Mouse (Mus musculus): ENCODE measurements around the gene Uox.

Uox gene

DNA sequence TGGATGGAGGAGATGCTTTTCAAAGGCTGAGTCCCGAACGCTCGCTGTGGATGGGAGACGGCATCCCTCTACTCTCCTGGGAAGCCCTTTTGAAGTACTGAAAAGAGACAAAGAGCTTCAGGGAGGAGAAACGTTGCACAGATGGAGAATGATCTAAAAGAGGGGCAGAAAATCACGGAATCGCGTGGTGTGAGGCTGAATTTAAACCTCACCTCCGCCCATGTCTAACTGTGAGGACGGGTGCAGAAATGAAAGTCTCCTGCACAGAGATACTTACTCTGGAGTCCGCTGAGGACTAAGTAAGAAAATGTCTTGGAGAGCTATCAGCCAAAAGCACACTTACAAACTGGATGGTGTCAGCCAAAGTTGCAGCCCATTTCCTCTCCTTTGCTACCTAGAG is 51.7 kb downstream of the Uox start:
- no peak for DNase-seq (ENCODE audit: low read depth, low spot score)

DNA sequence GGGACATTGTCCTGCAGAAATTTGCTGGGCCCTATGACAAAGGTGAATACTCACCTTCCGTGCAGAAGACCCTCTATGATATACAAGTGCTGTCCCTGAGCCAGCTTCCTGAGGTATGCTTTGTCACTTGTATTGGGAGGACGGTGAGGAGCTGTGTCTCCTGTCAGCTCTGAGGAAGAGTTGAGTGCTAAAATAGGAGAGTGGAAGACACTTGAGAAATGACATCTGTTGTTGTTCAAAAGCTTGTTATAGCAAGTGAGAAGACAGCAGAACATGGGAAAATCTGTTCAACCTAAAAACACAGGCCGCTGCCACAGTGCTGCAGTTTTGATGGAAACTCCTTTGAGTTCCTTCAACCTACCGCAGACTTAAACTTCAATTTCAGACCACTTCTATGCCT is 55.5 kb downstream of the Uox start:
- DNase-seq (ENCODE audit: low read depth, low spot score) = no peak

DNA sequence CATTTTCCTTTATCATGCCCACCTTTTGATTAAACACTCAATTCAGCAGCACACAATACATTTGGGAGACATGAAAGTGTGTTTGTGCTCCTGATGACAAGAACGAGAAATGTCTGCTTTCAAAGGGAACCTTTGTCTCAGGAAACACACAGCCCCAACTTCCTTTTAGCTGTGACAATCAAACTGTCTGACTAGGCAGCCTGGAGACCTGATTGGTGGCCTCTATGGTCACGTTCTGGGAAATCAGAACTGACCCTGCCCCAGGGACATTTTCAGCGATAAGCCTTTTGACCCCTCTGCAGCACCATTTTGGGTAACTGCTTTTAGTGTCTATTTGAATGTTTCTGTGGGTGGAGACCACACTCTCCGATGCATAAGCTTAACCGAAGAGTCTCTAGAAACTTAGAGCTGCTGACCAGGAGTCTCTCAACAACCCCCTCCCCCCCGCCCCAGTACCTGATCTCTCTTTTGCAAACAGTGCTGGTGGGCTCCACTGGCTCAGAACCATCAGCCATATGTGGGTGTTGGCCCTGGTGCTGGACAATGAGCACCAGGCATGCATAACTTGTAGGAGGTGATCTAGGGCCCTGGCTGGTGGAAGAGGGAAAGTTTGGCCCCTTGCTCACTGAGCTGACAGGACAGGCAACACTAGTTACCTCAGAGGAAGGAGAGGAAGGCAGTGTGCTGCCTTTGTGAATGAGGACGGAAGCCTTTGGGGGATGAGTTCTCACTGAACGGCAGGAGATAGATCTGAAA is 58.2 kb downstream of the Uox start:
- DNase-seq (ENCODE audit: low read depth, low spot score) = no peak

DNA sequence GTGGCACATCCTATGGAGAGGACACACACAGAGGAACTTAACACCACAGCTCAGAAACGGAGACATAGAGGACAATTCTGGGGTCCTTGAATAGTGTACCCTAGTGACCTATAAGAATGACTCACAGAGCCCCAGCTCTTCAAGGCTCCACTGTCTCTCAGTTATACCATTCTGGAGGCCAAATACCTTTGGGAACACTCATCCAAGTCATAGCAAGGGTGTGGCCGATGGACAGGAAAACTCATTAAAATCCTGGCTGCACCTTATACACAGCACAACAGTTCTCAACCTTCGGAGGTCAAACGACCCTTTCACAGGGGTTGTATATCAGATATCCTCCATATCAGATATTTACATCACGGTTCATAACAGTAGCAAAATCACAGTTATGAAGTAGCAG is 62.3 kb downstream of the Uox start:
- DNase-seq (ENCODE audit: low read depth, low spot score) = no peak

DNA sequence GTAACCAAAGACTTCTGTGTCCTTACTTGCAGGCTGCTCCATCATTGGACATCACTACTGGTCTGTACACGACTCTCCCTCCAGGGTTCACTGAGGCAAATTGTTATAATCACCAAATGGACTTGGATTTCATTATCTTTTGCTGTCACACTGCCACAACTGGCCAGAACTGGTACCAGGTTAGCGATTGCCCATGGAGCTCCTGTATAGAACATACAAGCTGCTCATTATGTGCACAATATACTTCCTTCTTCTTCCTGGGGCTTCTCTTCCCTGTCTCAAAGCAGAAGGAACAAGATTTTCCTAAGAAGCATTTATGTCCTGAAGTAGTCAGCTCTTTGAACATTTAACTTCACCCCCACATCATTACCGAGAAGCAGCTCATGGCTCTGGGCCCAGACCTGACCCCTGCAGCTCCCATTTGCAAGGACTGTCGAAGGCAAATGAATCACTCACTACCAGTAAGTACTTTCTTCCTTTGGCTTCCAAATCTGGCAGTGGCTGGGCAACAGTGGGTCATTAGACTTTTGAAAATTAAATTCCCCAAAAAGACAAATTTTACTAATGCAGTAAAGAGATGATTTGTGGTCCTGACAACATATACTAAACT is 71.7 kb downstream of the Uox start:
- DNase-seq (ENCODE audit: low read depth, low spot score) = no peak

DNA sequence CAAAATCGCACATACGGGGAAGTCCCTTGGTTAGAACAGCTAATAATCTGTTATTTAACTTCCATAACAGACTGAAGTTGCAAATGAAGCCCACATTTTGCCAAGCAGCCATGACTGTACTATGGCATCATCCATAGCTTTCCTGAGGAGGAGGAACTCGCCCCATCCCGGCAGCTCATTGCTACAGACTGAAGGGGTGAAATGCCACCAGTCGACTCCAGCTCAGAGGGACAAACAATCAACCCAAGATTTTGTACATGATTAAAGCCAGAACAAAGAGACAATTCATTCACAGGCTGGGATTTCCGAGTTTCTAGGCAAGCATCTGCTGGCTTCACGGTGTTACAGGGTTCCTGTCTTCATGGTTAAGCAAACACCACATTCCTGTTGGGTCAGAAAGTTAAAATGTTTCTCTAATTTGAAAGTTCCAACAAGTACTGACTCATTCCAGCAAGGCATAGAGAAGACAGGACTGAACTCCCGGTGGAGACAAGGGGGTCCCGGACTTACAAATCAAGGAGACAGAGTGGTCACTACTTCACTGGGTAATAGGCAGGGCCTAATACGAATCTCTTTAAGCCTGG is 79.2 kb downstream of the Uox start:
- no peak for DNase-seq (ENCODE audit: low read depth, low spot score)

DNA sequence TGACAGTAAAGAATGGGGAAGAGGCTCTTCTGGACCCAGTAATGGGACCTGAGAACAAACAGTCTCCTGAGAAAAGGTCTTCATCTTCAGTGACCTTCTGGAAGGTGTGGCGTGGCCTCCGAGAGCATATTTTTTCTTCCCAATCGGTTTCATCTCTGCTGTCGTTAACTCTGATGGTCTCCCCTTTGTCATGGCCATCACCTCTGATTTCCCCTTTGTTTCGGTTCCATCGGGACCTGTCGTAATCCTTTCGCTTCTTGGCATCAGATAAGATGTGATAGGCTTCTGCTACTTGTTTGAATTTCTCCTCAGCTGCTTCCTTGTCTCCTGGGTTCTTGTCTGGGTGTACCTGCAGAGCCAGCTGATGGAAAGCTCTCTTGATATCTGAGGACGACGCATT is 80.5 kb downstream of the Uox start:
- DNase-seq (ENCODE audit: low read depth, low spot score) = no peak

- DNase-seq (ENCODE audit: low read depth, low spot score) = no peak
Observed at GRCm38 (mm10) chr3:146651217-146651616, 81.0 kb downstream of the Uox start, which contains the start of gene 4930503B20Rik. 4930503B20Rik (minus strand) TSS chr3:146651317.

- no peak for DNase-seq (ENCODE audit: low read depth, low spot score)
Observed at GRCm38 (mm10) chr3:146652431-146652830, 82.2 kb downstream of the Uox start.

DNA sequence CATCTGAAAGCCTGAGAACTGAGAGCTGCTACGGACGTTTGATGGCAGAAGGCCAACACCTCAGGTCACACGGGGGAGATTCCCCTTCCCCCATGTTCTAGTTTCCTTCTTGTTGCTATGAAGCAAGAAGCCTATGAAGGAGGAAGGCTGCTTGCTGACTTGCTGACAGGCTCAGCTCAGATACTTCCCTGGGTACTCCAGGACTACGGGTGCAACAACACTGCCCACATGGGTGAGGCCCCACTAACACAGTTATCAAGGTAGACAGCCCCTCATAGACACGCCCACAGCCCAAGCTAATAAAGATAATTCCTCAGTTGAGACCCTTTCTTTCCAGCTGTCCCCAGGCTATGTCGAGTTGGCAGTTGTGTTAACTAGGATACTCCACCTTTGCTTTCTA is 83.5 kb downstream of the Uox start:
- no peak for DNase-seq (ENCODE audit: low read depth, low spot score)

GRCm38 (mm10) chr3:146655111-146655577 is 84.9 kb downstream of the Uox start:
- no peak for DNase-seq (ENCODE audit: low read depth, low spot score)

DNA sequence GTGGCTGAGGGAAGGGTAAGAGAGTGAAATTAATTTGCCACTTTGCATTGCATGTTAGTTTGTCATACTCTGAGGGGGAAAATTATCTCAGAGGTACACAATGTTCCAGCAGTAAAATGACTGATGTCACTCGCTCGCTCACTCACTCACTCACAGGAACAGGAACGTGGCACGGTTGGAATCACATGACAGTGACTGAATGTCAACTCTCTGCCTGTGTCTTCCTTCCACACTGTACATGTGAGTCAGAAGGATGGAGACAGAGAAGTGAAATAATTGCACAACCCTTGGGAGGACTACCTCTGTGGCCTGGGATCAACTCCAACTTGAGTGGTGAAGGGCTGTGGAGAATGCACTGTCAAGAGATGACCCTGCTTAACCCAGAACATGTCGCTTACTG is 87.2 kb downstream of the Uox start:
- DNase-seq (ENCODE audit: low read depth, low spot score) = no peak

DNA sequence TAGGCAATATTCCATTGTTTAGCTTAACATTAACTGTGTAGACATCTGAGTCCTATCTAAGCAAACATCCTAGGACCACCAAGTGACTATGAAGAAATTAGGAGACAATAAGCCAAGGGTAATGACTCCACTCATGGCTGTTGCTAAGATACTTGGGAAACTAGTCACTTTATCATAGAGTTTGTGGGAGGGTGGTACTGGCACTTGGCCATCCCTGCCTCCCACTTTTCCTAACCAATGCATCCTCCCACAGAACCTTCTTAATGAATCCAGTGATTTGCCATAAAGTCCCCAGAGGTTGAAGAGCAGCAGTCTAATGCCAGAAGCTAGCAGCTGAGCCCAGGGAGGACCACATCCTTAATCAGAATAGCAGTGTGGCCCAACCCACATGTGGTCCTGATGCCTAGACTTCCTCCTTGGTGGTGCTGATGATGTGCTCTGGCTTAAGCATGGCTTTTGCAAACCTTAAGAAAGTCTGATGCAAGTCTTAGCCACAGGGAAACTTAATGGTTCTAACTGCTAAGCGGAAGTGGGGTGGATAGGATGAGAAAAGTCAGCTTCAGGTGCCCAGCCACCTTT is 87.9 kb downstream of the Uox start:
- no peak for DNase-seq (ENCODE audit: low read depth, low spot score)

DNA sequence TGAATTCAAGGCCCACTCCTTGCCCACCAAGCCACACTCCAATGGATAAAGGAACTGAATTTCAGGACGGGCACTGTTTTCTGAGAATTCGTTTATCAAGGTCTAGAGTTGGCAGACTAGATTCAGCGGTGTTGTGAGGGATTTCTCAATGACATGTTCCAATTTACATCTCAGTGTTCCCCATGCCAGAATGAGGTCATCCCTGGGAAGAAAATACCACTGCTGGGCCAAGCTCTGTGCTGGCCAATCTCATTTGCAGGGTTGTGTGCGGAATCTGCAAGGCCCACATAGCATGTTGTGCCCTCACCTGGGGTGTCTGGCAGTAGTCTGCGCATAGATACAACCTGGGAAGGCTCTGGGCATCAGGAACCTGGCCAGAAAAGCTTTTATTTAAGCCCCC is 89.1 kb downstream of the Uox start:
- DNase-seq (ENCODE audit: low read depth, low spot score) = no peak

DNA sequence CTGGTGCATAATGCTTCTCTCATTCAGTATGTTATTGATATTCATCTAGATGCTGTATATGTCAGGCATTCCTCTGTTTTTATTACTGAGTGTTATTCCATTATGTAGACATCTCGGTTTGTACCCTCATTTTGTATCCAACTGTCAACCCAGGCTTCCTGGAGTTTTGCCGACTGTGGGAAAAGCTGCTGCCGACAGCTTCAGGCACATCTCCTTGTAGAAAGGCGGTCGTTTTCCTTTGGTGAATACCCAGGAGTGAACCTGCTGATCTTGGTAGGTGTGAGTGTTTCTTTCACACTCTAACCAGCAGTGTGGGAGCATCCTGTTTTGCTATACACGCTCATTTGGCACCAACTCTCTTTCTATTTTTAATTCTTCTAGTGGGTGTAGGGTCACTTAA is 90.8 kb downstream of the Uox start:
- no peak for DNase-seq (ENCODE audit: low read depth, low spot score)

DNA sequence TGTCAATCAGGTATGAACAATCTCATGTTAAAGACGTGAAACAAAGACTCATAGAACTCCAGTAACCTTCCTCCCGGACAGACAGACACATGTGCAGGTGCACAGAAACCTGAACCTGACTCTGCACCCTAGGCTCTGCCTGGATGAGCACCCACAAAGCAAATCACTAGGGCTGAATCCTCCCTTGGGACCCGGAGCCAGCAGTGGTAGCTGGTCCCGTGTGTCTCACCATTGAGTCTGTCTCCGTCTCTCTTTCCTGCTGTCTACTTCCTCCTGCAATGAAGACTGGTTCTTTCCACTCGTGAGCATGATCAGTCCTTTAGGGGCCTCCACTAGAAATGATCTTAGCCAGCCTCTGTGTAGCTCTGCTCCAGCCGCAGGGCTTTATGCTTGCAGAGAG is 91.7 kb downstream of the Uox start:
- DNase-seq (ENCODE audit: low read depth, low spot score) = no peak

- DNase-seq (ENCODE audit: low read depth, low spot score) = no peak
Observed at GRCm38 (mm10) chr3:146671121-146671520, 100.9 kb downstream of the Uox start.

GRCm38 (mm10) chr3:146675101-146675500 is 104.9 kb downstream of the Uox start:
- no peak for DNase-seq (ENCODE audit: low read depth, low spot score)

- DNase-seq (ENCODE audit: low read depth, low spot score) = no peak
Observed at GRCm38 (mm10) chr3:146676193-146676592, 106.0 kb downstream of the Uox start.

- no peak for DNase-seq (ENCODE audit: low read depth, low spot score)
Observed at GRCm38 (mm10) chr3:146679646-146680045, 109.4 kb downstream of the Uox start.

- no peak for DNase-seq (ENCODE audit: low read depth, low spot score)
Observed at GRCm38 (mm10) chr3:146680625-146681024, 110.4 kb downstream of the Uox start.

DNA sequence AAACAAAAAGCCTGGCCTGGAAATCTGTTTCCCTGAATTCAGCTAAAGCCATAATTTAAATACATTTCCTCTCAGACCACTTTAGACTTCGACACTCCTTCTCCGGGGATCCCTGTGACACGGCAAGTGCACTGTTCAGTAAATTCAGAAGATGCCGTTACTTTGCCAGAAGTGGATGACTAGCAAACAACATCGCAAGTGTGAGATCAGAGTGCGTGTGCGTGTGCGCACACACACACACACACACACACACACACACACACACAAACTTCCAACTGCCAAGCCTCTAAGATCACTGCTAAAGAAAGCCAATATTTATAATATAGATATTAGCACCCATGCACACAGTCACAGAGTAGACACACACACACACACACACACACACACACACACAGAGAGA is 111.5 kb downstream of the Uox start:
- DNase-seq (ENCODE audit: low read depth, low spot score) = no peak

Data from retina, adult 2 months (tissue).